Mouse (Mus musculus): ENCODE measurements around the gene Wrnip1.
"Not testable (repeated sequence)": the region's sequence is repeated elsewhere in the genome, so short reads cannot be mapped to it uniquely, and the experiment has no call there.

Wrnip1 gene

DNA sequence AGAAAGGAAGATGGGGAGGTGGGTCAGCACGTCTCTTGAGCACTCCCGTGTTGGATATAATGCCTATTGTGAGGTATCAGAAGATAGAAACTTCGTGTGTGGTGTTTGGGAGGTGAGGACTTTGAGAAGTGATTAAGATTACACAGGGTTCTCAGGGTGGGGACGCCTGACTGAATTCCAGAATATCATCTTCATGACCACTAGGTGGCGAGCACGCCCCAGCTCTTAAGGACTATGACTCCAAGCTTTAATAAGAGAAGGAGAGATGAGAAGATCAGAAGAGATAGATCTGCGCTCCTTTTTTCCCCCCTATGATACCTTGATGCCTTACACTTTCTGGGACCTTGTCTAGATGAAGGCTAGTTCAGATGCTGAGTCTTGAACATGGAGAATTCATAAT lies 50.1 kb downstream of the Wrnip1 start:
- DNase-seq (ENCODE audit: low spot score), result peak; percentile 83

DNA sequence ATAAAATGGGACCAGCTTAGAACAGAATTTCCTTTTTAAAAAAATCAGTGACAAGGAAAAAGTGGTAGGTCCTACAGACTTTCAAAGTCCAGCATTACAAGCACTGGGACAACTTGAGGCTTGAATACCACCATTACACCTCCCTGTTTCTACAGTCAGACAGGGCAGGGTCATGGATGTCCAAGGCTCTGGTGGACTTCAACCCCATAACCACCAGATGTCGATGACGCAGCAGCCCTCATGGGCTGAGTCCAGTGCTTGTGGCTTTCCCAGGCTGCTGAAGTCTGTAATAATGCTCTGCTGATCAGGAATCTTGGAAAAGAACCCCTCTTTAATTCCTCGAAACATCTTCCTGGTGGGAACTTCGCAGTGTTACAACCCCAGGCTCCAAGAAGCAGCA lies 50.7 kb downstream of the Wrnip1 start:
- no peak for DNase-seq (ENCODE audit: low spot score)

DNA sequence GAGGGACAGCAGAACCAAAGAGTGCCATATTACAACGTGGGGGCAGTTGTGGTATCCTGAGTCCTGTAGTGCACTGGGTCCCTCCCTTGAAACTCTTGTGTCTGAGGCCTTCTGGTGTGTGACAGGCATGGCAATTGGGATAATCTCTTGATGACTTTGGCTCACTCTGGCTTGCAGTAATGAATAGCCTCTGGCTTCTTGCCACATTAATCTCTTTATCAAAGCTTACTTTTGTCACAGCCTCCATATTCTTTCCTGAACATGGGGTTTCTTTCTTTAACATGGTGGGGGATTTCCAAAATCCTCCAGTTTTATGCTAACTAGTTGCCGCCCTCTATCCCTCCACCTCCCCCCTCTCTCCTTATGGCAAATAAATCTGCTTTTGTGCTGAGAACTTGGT lies 51.2 kb downstream of the Wrnip1 start:
- no peak for DNase-seq (ENCODE audit: low spot score)

DNA sequence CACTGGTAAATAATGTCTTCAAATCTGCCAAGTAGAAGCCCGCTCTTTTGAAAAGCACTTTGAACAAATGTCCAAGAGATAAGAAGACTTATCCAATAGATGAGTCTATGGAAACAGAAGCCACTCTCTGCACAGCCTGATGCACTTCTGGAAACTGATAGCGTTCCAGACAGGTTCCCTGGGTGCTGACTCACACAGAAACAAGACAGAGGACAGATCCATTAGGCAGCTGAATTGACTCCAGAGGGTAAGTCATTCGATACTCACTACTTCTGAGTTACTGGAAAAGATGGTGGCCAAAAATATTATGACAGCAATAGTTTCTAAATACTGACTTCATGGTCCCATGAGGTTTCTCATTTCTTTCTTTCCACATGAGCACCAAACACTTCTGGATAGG lies 59.0 kb downstream of the Wrnip1 start:
- DNase-seq (ENCODE audit: low spot score), result no peak

DNA sequence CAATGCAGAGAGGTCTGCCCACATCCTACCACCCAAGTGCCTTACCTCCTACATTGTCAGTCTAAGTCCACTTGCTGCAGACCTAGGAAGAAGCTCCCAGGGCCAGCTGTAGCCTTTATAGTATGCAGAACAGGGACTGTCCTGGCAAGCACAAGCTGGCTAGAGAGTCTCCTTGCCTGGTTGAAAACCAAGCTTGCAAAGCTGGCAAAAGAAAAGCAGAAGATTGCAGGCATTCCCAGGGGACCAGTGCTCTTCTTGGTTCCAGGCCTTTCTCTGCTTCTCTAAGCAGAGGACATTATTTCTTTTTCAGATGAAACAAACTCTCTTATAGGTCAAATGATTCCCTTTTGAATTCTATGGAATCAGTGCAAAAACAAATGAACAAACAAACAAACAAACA lies 61.6 kb downstream of the Wrnip1 start:
- no peak for DNase-seq (ENCODE audit: low spot score)

DNA sequence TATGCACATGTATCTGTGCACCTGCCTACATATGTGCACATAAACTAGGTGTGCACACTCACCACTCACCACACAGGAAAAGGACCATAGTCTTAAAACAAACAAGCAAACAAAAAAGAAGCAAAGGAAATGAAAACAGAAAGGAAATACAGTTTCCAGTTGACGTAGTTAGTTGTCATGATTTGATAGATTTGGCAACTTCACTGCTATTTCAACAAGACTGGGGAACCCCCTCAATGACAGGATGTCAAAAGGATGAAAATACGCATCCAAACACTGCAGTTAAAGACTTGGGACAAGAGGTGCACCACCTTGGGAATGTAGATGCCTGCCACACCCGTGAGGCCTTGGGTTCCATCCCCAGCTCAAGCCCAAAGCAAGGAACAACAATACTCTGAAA lies 62.7 kb downstream of the Wrnip1 start:
- DNase-seq (ENCODE audit: low spot score), result not testable (repeated sequence)

DNA sequence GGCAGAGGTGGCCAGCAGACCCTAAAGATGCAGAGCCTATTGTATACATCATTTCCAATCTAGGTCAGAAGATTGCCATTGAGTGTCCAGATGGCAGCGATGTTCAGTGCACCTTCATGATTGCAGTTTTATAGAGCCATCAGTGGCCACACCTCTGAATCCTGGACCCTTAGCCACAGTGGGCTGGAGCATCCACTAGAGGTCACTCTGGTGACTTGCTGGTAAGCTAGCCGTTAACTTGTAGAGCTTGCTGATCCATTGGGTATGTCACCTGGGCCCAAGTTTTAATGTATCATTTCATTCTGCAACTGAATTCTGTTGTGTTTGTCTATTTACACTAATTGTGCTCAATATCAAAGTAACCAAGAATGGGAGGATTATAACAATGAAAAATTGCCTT lies 63.8 kb downstream of the Wrnip1 start:
- DNase-seq (ENCODE audit: low spot score), result no peak

DNA sequence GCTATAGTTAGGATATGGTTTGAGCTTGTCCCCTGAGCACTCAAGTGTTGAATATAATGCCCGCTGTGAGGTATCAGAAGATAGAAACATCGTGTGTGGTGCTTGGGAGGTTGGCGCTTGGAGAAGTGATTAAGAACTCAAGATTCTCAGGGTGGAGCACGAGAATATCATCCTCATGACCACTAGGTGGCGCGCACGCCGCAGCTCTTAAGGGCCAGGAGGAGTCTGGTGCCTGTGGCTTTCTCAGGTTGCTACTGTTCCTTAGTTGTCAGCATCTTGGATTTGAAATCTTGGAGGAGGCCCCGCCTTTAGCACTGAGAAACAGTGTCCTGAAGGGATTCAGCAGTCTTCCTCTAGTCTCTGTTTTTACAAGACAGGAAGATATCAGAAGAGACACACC lies 64.6 kb downstream of the Wrnip1 start:
- peak; percentile 91 for DNase-seq (ENCODE audit: low spot score)

DNA sequence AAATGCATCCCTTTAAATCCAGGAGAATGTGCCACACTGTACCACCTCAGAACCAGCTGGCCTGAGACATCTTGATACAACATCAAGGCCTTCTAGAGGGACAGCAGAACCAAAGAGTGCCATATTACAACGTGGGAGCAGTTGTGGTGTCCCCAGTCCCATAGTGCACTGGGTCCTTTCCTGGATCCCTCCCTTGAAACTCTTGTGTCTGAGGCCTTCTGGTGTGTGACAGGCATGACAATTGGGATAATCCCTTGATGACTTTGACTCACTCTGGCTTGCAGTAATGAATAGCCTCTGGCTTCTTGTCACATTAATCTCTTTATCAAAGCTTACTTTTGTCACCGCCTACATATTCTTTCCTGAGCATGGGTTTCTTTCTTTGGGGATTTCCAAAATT lies 65.2 kb downstream of the Wrnip1 start:
- DNase-seq (ENCODE audit: low spot score), result peak; percentile 7

DNA sequence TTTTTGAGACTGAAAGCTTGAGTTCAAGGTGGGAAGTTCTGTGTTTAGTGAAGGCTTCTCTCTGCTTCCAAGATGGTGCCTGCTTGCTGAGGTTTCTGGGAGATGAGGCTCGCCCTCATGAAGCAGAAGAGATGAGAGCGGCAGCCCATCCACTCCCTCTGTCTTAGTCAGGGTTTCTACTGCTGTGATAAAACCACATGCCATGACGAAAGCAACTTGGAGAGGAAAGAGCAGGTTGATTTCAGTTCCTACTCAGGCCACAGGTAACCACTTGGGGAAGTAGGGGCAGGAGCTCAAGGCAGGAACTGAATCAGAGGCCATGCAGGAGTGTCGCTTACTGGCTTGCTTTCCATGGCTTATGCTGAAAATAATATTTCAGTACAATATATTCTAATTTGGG lies 66.4 kb downstream of the Wrnip1 start:
- DNase-seq (ENCODE audit: low spot score), result not testable (repeated sequence)

DNA sequence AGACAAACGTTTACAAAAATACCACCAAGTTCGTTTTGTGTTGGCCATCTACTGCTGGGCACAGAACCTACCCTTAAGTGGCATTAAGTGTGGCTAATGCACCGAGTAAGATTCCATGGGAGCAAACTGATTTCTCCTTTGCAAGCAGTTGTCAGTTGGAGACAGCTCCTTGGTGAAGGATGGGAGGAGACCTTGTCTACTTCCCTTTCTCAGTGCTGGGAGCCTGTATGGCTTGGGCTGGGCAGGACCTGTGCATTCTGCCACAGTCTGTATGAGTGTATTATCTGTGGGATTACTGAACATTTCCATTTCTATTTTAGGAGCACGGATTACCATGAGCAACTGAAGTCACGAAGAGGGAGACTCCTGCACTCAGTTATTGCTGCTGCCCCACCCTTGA lies 67.0 kb downstream of the Wrnip1 start:
- DNase-seq (ENCODE audit: low spot score), result no peak

Data from embryo, embryonic 10 days (tissue).